Mouse (Mus musculus) CD4-positive helper T cell, adult 2 months (primary cell): ENCODE measurements around the gene Ephx4.
"Not testable (repeated sequence)": the region's sequence is repeated elsewhere in the genome, so short reads cannot be mapped to it uniquely, and the experiment has no call there.

ENCODE experiments used
- DNase-seq: peaks from one replicate; pipeline ENCODE4 v3.0.0-alpha.2; 2012; ENCODE audit warnings: low read depth, missing footprints, low spot score

The Ephx4 gene

GRCm38 (mm10) chr5:107402436-107402835 lies at the start of gene Ephx4:
Gene Ephx4 (plus strand): TSS chr5:107402736.
- DNase-seq, result no peak

GRCm38 (mm10) chr5:107353981-107354380 lies 48.6 kb upstream of the Ephx4 start:
- peak; percentile 73 for DNase-seq

GRCm38 (mm10) chr5:107355801-107356200 lies 46.7 kb upstream of the Ephx4 start:
- DNase-seq, result peak; percentile 11

- no peak for DNase-seq
Observed at GRCm38 (mm10) chr5:107357723-107358122, 44.8 kb upstream of the Ephx4 start.

- DNase-seq, result peak; percentile 88
Observed at GRCm38 (mm10) chr5:107359395-107360053, 43.0 kb upstream of the Ephx4 start.

DNA sequence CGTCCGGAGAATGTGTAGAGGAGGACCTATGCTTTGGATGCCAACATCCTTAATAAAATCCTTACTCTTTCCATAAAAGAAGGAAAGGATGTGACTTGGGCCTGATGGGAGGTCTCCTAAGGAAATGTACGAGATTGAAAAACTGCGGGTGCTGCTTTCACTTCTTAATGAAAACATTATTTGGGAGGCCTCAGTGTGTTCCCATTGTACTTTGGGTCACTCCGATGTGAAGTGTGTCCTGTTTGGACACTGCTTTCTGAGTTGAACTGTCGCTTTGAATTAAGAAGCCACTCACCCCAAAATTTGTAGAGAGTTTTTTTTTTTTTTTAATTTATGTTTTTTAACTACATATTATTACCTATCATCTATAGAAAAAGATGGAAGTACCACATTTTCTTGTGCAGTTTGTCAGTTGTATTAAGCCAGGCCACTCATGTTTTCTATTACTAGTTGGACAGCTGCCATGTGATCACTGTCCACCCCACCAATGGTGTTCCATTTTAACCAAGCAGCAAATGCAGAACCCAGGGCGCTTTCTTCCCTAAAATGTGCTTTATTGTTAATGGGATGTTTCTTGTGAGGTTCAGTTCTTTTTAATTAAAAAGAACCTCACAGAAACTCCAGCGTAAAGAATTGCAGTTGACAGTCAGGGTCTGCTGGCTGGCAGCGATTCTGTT lies 42.3 kb upstream of the Ephx4 start:
- no peak for DNase-seq

DNA sequence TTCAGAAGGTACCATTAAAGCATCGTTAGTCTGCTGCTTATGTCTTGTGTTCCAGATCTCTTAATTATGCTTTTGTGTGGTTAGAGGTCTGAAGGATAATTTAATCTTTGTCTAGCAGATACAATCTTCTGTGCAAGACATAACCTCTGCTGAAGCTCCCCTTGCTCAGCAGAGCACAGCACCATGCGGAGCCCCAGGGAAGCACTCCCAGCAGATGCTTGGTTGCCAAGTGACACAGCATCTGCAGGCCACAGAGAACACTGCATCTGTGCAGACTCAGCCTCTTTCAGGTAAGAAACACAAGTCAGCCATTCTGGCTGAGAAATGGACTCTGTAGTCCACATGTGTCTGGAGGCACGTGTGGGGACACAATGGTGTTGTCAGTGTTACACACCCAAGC lies 32.5 kb upstream of the Ephx4 start:
- DNase-seq, result no peak

- DNase-seq, result no peak
Observed at GRCm38 (mm10) chr5:107371335-107371734, 31.2 kb upstream of the Ephx4 start.

GRCm38 (mm10) chr5:107373256-107373655 lies 29.3 kb upstream of the Ephx4 start:
- DNase-seq, result peak; percentile 22

DNA sequence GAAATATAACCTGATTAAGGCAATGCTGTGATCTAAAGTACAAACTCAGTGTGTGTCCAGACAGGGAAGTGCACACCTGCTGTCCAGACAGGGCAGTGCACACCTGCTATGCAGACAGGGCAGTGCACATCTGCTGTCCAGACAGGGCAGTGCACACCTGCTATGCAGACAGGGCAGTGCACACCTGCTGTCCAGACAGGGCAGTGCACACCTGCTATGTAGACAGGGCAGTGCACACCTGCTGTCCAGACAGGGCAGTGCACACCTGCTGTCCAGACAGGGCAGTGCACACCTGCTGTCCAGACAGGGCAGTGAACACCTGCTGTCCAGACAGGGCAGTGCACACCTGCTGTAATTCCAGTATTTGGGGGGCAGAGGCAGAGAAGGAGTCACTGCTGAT lies 16.1 kb upstream of the Ephx4 start:
- DNase-seq, result not testable (repeated sequence)

- DNase-seq, result no peak
Observed at GRCm38 (mm10) chr5:107387788-107388187, 14.7 kb upstream of the Ephx4 start.

GRCm38 (mm10) chr5:107389373-107389772 lies 13.2 kb upstream of the Ephx4 start:
- no peak for DNase-seq

GRCm38 (mm10) chr5:107394437-107394836 lies 8.1 kb upstream of the Ephx4 start:
- no peak for DNase-seq

- DNase-seq, result peak; percentile 44
Observed at GRCm38 (mm10) chr5:107403011-107403946, 743 bp downstream of the Ephx4 start.

DNA sequence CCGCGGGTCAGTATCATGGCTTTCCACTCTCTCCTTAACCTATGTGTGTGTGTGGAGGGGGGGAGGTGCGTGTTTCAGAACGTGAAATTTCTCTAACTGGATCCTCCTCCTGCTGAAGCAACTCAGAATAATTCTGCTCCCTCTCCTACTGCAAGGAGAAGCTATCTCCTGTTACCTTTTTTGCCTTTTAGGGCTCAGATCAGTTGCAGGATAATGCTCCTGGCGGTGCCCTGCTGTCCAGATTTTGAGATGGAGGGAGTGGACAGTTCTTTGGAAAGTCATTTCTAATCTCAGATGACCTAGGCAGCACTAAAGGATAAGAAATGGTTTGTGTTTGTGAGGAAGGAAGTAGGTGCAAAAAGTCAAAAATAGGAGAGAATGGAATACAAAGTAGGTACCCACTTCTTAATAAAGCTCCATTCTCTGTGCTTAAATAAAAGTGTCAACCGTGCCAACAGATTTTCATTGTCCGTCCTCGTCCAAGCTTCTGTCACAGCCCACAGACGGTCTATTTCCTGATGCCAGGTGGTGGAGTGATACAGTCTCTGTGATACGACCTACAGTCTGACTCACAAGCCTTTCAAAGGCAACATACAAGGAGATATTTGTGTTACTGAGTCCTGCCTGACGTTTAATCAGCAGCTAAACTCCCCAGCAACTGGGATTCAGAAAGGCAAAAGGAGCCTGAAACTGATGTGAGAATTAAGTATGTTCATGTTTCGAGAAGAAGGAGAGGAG lies 1.6 kb downstream of the Ephx4 start:
- DNase-seq, result no peak

DNA sequence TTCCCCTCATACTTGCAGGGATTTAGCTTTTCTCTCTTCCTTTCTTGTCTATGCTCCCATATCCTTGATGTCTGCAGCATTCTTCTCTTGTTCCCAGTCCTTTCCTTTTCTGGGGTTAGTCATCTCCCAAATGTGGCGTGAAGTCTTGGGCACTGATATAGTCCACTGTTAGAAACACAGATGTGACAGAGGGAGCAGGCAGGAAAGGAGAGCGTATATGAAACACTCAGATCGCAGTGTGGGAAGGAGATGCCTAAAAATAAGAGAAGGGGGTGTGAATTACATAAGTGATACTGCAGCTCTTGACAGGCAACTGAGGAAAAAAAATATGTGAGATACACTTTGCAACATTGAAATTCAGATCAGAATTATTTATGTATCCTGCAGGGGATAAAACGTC lies 2.8 kb downstream of the Ephx4 start:
- DNase-seq, result no peak

DNA sequence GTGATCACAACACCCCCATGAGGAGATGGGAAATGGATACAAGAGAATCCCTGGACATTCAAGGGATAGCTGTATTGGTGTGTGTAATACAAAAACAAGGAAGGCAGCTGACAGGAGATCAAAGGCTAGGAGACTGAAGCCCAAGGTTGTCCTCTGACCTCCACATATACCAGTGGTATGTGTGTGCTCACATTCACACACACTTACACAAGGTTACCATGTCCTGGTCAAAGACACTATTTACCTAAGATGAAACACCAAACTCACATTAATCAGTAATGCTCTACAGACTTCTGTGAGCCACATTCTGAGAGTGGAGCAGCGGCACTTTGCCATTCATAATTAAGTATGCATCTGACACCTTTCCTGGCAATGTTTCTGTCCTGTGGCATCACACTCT lies 7.8 kb downstream of the Ephx4 start:
- no peak for DNase-seq

DNA sequence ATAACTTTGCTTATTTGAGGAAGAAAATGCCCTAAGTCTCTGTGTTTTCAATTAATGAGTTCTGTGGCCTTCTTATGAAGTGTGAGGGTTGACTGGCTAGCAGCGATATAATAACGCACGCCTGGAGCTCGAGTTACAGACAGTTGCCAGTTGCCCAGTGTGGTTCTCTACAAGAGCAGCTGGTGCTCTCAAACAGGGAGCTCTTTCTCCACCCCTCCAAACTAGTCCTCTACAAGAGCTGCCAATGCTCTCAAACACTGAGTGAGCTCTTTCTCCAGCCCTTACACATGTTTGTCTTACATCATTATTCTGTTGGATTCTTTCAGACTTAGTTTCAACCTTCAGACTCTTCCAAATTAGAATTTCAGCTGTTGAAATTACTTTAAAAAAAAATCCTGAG lies 8.8 kb downstream of the Ephx4 start:
- DNase-seq, result no peak

DNA sequence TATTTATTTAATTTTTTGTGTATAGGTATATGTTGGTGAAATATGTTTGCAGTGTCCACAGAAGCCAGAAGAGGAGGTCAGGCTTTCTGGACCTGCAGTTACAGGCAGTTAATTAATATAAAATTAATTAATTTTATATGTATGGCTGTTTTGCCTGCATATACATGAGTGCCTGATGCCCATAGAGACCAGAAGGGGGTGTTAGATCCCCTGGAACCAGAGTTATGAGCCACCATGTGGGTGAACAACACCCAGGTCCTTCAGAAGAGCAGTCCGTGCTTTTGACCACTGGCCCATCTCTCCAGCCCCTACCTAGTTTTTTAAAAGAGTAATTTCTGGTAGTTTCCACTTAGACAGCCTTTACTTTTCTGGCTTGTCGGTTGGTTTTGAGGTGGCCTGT lies 9.7 kb downstream of the Ephx4 start:
- DNase-seq, result no peak

- no peak for DNase-seq
Observed at GRCm38 (mm10) chr5:107415098-107415497, 12.6 kb downstream of the Ephx4 start.

DNA sequence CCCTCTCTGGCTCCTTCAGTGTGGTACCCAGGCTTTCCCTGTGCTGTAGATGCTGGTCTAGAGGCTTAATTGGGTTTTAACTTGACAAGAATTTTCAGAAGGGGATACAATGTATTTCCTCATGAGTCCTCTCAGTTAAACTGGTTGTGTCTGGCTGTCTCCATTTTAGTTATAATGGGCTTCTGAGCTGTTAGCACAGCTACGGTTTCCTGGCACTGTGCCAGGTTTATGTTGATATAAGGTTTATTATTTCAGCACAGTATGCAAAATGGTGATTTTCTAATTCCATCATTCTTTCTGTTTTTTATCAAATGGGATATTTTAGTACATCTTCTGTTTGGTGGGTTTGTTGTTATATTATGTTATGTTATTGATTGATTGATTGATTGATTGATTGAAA lies 19.1 kb downstream of the Ephx4 start:
- no peak for DNase-seq

DNA sequence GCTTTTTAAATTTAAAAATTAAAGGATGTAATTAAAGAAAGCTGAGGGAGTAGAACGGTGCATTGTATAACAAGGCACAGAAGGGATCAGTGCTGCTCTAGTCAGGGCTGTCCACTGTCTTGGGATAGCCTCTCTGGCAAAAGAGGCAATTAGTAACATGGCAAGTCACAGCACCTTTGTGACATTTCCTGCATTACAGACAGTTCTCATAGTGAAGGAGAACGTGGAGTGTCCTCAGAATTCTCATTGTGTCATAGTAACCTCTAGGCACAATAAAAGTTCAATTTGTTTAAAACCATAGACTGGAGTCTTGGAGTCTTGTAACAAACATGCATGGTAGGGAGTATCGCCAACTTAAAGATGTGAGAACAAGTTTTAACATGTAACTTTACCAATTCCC lies 28.7 kb downstream of the Ephx4 start, which contains the start of gene Lpcat2b:
TSS of gene Lpcat2b (plus strand) at position 301 of the 400 bp plus-strand sequence.
- DNase-seq, result no peak
